Mouse (Mus musculus): ENCODE results near the gene Rnf126. TPM values are rescaled to one million over a fixed set of nuclear protein-coding genes. Genes with fewer than 3 reads are reported as not detected.

The Rnf126 gene
- polyA plus RNA-seq, 1 experiment from 2014 or later, result 90.3 TPM

DNA sequence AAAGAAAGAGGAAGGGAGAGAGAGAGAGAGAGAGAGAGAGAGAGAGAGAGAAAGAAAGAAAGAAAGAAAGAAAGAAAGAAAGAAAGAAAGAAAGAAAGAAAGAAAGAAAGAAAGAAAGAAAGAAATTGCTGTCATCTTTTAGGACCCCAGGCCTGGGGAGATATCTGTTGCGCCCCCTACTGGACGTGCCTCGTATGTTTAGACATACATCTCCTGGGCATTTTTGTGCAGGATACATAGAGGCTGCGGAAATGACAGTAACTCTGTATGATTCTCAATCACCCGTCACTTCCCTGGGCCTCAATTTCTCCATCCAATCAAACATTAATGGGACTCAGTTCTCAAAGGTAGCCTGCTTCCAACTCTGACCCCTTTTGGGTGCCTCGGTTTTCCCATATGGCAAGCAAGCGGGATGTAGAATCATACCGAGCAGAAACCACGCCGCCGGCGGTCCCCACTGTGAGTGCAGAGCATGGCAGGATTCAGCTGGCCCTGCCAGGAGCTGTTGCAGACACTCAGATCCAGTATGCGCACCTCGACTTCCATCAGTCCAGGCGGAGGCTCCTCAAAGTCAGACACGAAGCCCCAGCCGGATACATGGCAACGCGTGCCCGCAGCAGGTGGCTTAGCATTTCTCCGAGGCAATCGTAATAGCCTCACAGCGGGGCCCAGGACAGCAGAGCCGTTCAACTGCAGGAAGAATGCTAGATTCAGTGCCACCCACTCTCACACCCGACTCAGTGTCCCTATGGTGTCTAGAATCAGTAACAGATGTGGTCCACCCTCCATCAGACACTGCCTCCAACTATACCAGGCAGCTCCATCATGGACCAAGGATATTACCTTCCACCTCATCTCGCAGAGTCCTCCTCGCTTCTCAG, 17.4 kb upstream of the Rnf126 start:
- ATAC-seq (replicated peaks; ENCODE audit: low FRiP score, low TSS enrichment, low read depth), result no peak
- 43% methylated on average over 27 of the region's 27 CpGs for WGBS
- H3K9me3 ChIP-seq (ENCODE audit: control insufficient read depth, low read length), result no peaks in the 10 kb centered on the region

DNA sequence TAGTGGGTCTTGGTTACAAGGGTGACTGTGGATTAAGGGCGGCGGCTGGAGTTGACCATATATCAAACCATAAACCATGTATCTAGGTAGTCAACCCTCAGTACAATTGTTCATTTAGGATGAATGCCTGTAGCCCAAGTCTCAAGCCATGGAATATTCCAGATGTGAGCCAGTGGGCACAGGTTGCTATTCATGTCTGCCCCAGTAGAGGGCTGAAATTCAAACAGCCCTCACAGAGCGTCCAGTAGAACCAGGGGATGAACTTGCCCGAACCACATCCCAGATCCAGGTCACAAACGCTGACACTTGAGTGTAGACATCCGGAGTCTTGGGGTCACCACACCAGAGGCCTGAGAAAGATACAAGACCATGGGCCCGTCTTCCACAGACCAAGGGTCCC, 16.3 kb upstream of the Rnf126 start:
- Histone ChIP-seq H3K36me3 (ENCODE audit: control insufficient read depth, insufficient read depth, low read length) (no peaks in the 10 kb centered on the region), H3K9ac (ENCODE audit: low read length) (no peak overlapping the region), H3K27ac (ENCODE audit: low read depth) (no peak overlapping the region), H3K27me3 (replicated peaks; ENCODE audit: control insufficient read depth, insufficient read depth, low read length) (no peaks in the 10 kb centered on the region), H3K4me2 (ENCODE audit: low read length) (no peak overlapping the region), H3K4me3 (ENCODE audit: low read depth, low read length) (no peak overlapping the region), H3K9me3 (ENCODE audit: control insufficient read depth, low read length) (no peaks in the 10 kb centered on the region), H3K4me1 (replicated peaks; ENCODE audit: control insufficient read depth, insufficient read depth, low read length) (peaks cover 11% of the 10 kb centered on the region)
- WGBS, result 63% methylated on average over 7 of the region's 7 CpGs
- DNase-seq (ENCODE audit: low spot score) (no peak), ATAC-seq (replicated peaks; ENCODE audit: low FRiP score, low TSS enrichment, low read depth) (no peak)

More for the DNA sequence above, 17.4 kb upstream of the Rnf126 start:
- DNase-seq (ENCODE audit: low spot score), result peak; percentile 77
- Histone ChIP-seq H3K4me3 (ENCODE audit: low read depth, low read length) (no peak overlapping the region), H3K27ac (ENCODE audit: low read depth) (no peak overlapping the region), H3K4me1 (replicated peaks; ENCODE audit: control insufficient read depth, insufficient read depth, low read length) (peaks cover 5% of the 10 kb centered on the region), H3K9ac (ENCODE audit: low read length) (no peak overlapping the region), H3K4me2 (ENCODE audit: low read length) (no peak overlapping the region), H3K36me3 (ENCODE audit: control insufficient read depth, insufficient read depth, low read length) (no peaks in the 10 kb centered on the region), H3K27me3 (replicated peaks; ENCODE audit: control insufficient read depth, insufficient read depth, low read length) (no peaks in the 10 kb centered on the region)

DNA sequence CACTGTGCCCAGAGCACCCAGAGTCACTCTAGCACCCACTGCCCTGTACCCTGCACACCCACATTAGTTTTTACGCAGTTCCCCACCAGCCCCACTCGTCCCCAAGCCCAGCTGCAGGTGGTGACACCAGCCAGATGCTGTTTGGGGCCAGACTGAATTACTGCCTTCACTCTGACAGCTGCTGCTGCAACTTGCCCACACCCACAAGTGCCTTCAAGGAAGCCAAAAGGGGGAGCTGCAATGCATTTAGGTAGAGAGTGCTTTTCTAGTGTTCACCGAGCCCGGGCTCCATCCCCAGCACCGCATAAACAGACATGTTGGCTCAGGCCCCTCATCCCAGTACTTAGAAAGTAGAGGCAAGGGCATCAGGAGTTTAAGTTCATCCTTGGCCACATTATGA, 15.2 kb upstream of the Rnf126 start:
- DNase-seq (ENCODE audit: low spot score) (no peak), ATAC-seq (replicated peaks; ENCODE audit: low FRiP score, low TSS enrichment, low read depth) (no peak)
- WGBS, result 60% methylated on average over 5 of the region's 5 CpGs
- Histone ChIP-seq H3K9me3 (ENCODE audit: control insufficient read depth, low read length) (no peaks in the 10 kb centered on the region), H3K27me3 (replicated peaks; ENCODE audit: control insufficient read depth, insufficient read depth, low read length) (no peaks in the 10 kb centered on the region), H3K4me1 (replicated peaks; ENCODE audit: control insufficient read depth, insufficient read depth, low read length) (peaks cover 18% of the 10 kb centered on the region), H3K4me2 (ENCODE audit: low read length) (no peak overlapping the region), H3K27ac (ENCODE audit: low read depth) (no peak overlapping the region), H3K9ac (ENCODE audit: low read length) (no peak overlapping the region), H3K36me3 (ENCODE audit: control insufficient read depth, insufficient read depth, low read length) (no peaks in the 10 kb centered on the region), H3K4me3 (ENCODE audit: low read depth, low read length) (no peak overlapping the region)

DNA sequence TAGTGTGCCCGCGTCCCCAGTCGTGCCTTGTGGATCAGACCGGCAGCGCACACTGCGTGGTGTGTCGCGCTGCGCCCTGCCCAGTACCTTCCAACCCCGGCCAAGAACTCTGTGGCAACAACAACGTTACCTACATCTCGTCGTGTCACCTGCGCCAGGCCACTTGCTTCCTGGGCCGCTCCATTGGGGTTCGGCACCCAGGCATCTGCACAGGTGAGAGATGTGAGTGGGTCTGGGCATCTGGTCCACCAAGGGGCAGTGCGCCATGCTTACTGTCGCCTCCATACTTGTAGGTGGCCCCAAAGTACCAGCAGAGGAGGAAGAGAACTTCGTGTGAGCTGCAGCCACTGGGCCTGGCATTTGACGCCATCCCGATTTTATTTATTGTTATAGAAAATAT, 14.4 kb upstream of the Rnf126 start:
- ATAC-seq (replicated peaks; ENCODE audit: low FRiP score, low TSS enrichment, low read depth), result no peak
- H3K9ac ChIP-seq (ENCODE audit: low read length), result no peak overlapping the region
- no peaks in the 10 kb centered on the region for H3K9me3 ChIP-seq (ENCODE audit: control insufficient read depth, low read length)
- peak overlapping the region; percentile 73 for H3K4me2 ChIP-seq (ENCODE audit: low read length)
- 31% methylated on average over 21 of the region's 21 CpGs for WGBS
- no peaks in the 10 kb centered on the region for H3K36me3 ChIP-seq (ENCODE audit: control insufficient read depth, insufficient read depth, low read length)
- H3K27me3 ChIP-seq (replicated peaks; ENCODE audit: control insufficient read depth, insufficient read depth, low read length), result no peaks in the 10 kb centered on the region
- peak overlapping the region; percentile 40; the same call in 1 of the 2 replicates for H3K4me3 ChIP-seq (ENCODE audit: low read depth, low read length)
- peaks cover 18% of the 10 kb centered on the region for H3K4me1 ChIP-seq (replicated peaks; ENCODE audit: control insufficient read depth, insufficient read depth, low read length)
- H3K27ac ChIP-seq (ENCODE audit: low read depth), result no peak overlapping the region
- no peak for DNase-seq (ENCODE audit: low spot score)

DNA sequence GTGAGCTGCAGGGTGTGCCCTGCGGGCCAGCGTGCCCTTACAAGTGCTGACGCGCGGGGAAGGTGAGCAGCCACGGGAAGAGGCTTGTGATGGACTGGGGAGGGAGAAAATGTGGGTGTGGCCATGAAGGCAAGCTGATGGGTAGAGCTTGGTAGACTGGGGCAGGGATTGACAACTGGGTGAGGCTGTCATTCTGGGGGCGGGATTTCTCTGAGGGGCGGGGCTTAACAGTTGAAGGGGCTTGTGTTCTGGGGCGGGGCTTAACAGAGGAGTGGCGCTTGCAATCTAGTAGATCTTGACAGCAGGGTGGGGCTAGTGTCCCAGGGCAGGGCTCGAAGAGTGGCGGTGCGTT, 13.9 kb upstream of the Rnf126 start:
- H3K9me3 ChIP-seq (ENCODE audit: control insufficient read depth, low read length), result no peaks in the 10 kb centered on the region
- H3K27me3 ChIP-seq (replicated peaks; ENCODE audit: control insufficient read depth, insufficient read depth, low read length), result no peaks in the 10 kb centered on the region
- ATAC-seq (replicated peaks; ENCODE audit: low FRiP score, low TSS enrichment, low read depth), result peak; percentile 12
- WGBS, result 0% methylated on average over 13 of the region's 13 CpGs
- DNase-seq (ENCODE audit: low spot score), result no peak
- peak overlapping the region; percentile 73 for H3K4me2 ChIP-seq (ENCODE audit: low read length)
- peaks cover 18% of the 10 kb centered on the region for H3K4me1 ChIP-seq (replicated peaks; ENCODE audit: control insufficient read depth, insufficient read depth, low read length)
- no peak overlapping the region for H3K9ac ChIP-seq (ENCODE audit: low read length)
- no peak overlapping the region for H3K27ac ChIP-seq (ENCODE audit: low read depth)
- peak overlapping the region; percentile 40 for H3K4me3 ChIP-seq (ENCODE audit: low read depth, low read length)
- H3K36me3 ChIP-seq (ENCODE audit: control insufficient read depth, insufficient read depth, low read length), result no peaks in the 10 kb centered on the region

DNA sequence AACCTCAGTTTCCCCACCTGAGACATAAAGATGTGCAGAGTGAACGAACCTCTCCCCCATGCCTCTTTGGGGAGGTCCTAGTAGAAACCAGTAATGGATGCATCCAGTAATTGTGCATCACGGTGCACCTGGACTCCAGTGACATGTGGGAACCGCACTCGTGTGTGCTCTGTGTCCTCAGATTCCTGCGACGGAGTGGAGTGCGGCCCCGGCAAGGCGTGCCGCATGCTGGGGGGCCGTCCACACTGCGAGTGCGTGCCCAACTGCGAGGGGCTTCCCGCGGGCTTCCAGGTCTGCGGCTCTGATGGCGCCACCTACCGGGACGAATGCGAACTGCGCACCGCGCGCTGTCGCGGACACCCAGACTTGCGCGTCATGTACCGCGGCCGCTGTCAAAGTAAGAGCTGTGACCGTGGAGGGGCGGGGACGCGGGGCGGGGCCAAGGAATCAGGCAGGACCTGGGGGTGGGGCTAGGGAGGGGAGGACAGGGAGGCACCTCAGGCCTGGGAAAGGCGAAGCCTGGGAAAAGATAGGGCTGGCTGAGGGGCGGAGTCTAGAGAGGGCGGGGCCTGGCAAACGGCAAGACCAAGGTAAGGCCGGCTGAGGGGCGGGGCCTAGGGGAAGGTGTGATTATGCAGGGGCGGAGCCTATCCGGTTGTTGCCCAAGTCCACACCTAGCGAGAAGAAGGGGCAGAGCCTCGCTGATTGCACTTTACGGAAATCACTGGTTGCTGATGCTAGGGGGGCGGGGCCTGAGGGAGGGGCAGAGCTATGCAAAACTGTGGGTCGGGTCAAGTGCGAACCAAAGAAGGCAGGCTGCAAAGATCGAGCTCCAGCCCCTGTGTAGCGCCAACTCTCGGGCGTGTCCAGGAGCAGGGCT, 13.3 kb upstream of the Rnf126 start:
- Histone ChIP-seq H3K9ac (ENCODE audit: low read length) (no peak overlapping the region), H3K27ac (ENCODE audit: low read depth) (no peak overlapping the region), H3K4me3 (ENCODE audit: low read depth, low read length) (peak overlapping the region; percentile 40), H3K36me3 (ENCODE audit: control insufficient read depth, insufficient read depth, low read length) (no peaks in the 10 kb centered on the region), H3K27me3 (replicated peaks; ENCODE audit: control insufficient read depth, insufficient read depth, low read length) (no peaks in the 10 kb centered on the region), H3K4me2 (ENCODE audit: low read length) (peak overlapping the region; percentile 73), H3K9me3 (ENCODE audit: control insufficient read depth, low read length) (peaks cover 2% of the 10 kb centered on the region; the same call in 1 of the 2 replicates), H3K4me1 (replicated peaks; ENCODE audit: control insufficient read depth, insufficient read depth, low read length) (peaks cover 18% of the 10 kb centered on the region)
- WGBS, result 3% methylated on average over 55 of the region's 55 CpGs
- DNase-seq (ENCODE audit: low spot score), result peak; percentile 98
- peak; percentile 85 for ATAC-seq (replicated peaks; ENCODE audit: low FRiP score, low TSS enrichment, low read depth)

DNA sequence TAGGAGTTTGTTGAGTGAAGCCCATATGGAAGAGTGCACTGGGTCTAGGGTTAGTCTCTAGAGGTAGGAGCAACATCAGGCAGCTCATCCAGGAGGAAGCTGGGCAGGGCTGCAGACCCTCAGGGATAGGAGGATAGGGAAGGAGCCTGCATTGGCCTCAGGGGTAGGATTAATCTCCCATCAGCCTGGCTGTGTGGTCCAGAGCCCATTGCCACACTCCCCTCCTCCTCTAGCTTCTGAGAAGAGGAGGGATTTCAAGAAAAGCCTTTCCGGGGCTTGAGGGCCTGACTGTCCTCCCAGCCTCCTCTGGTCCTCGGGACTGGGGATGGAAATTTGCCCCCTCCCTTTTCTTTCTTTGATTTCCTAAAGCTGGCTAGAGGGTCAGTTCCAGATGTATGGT, 12.4 kb upstream of the Rnf126 start:
- Histone ChIP-seq H3K27ac (ENCODE audit: low read depth) (no peak overlapping the region), H3K27me3 (replicated peaks; ENCODE audit: control insufficient read depth, insufficient read depth, low read length) (no peaks in the 10 kb centered on the region), H3K4me2 (ENCODE audit: low read length) (no peak overlapping the region), H3K4me1 (replicated peaks; ENCODE audit: control insufficient read depth, insufficient read depth, low read length) (peaks cover 18% of the 10 kb centered on the region), H3K4me3 (ENCODE audit: low read depth, low read length) (no peak overlapping the region), H3K36me3 (ENCODE audit: control insufficient read depth, insufficient read depth, low read length) (no peaks in the 10 kb centered on the region), H3K9ac (ENCODE audit: low read length) (no peak overlapping the region), H3K9me3 (ENCODE audit: control insufficient read depth, low read length) (peaks cover 4% of the 10 kb centered on the region; the same call in 1 of the 2 replicates)
- ATAC-seq (replicated peaks; ENCODE audit: low FRiP score, low TSS enrichment, low read depth), result no peak
- 36% methylated on average over 2 of the region's 2 CpGs for WGBS
- DNase-seq (ENCODE audit: low spot score), result no peak

DNA sequence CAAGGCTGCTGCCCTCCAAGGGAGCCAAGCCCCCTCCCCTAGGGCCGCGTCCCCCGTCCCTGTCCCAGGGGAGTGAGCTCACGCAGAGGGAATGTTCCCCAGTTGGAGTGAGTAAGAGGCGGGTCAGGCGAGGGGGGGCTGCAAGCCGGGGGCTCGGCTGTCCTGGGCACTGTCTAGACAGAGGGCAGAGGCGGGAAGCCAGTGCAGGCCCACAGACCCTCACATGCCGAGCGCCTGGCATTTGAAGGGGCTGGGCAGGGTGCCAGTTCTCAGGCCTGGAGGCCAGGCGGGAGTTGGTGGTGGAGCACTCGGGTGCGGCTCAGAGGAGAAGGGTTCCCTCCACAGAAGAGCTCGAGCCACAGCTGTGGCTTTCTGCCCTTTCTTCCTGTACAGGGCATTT, 11.3 kb upstream of the Rnf126 start:
- DNase-seq (ENCODE audit: low spot score), result peak; percentile 72
- WGBS, result 13% methylated on average over 15 of the region's 15 CpGs

More for the DNA sequence above, 11.3 kb upstream of the Rnf126 start:
- ATAC-seq (replicated peaks; ENCODE audit: low FRiP score, low TSS enrichment, low read depth), result no peak
- Histone ChIP-seq H3K36me3 (ENCODE audit: control insufficient read depth, insufficient read depth, low read length) (no peaks in the 10 kb centered on the region), H3K27ac (ENCODE audit: low read depth) (peak overlapping the region; percentile 33; the same call in 1 of the 2 replicates), H3K9ac (ENCODE audit: low read length) (peak overlapping the region; percentile 6; the same call in 1 of the 2 replicates), H3K9me3 (ENCODE audit: control insufficient read depth, low read length) (peaks cover 4% of the 10 kb centered on the region; the same call in 1 of the 2 replicates), H3K4me3 (ENCODE audit: low read depth, low read length) (peak overlapping the region; percentile 50; the same call in 1 of the 2 replicates), H3K4me2 (ENCODE audit: low read length) (peak overlapping the region; percentile 84), H3K4me1 (replicated peaks; ENCODE audit: control insufficient read depth, insufficient read depth, low read length) (peaks cover 18% of the 10 kb centered on the region), H3K27me3 (replicated peaks; ENCODE audit: control insufficient read depth, insufficient read depth, low read length) (no peaks in the 10 kb centered on the region)
